Mouse (Mus musculus) hindbrain, embryonic 16.5 days (tissue): ENCODE measurements around the gene Gm10638. TPM values are rescaled to one million over a fixed set of nuclear protein-coding genes. Genes with fewer than 3 reads are reported as not detected.

Experiments
- ATAC-seq: fragments of 200-750 bp; cut with Nextera tagmentation; 2 replicates; pipeline ENCODE4 v1.8.0; 2017; ENCODE audit warnings: moderate TSS enrichment, moderate library complexity
- H3K27ac ChIP-seq: fragments of 300-500 bp; sonication (generic); 2 replicates; pipeline ENCODE4 v1.5.1; 2014; ENCODE audit warnings: low read depth, mild to moderate bottlenecking, control low read depth, low read length, moderate library complexity
- H3K27me3 ChIP-seq: fragments of 300-500 bp; sonication (generic); replicated peaks from 2 replicates; pipeline ENCODE4 v1.6.1; 2014; ENCODE audit warnings: low read length; ENCODE audit not compliant: control insufficient read depth, insufficient read depth
- H3K36me3 ChIP-seq: fragments of 300-500 bp; sonication (generic); 2 replicates; pipeline ENCODE4 v1.6.1; 2014; ENCODE audit warnings: mild to moderate bottlenecking, low read length, moderate library complexity, mixed read lengths; ENCODE audit not compliant: control insufficient read depth, insufficient read depth
- H3K4me1 ChIP-seq: fragments of 300-500 bp; sonication (generic); 2 replicates; pipeline ENCODE4 v1.6.1; 2014; ENCODE audit warnings: low read depth, low read length; ENCODE audit not compliant: control insufficient read depth, insufficient read depth
- H3K4me2 ChIP-seq: fragments of 300-500 bp; sonication (generic); 2 replicates; pipeline ENCODE4 v1.6.1; 2014; ENCODE audit warnings: mild to moderate bottlenecking, low read length, control low read depth, moderate library complexity
- H3K4me3 ChIP-seq: fragments of 300-500 bp; sonication (generic); 2 replicates; pipeline ENCODE4 v1.5.1; 2014; ENCODE audit warnings: mild to moderate bottlenecking, low read length, control low read depth, moderate library complexity
- H3K9ac ChIP-seq: fragments of 300-500 bp; sonication (generic); 2 replicates; pipeline ENCODE4 v1.6.1; 2014; ENCODE audit warnings: low read depth, mild to moderate bottlenecking, control low read depth, low read length, moderate library complexity
- H3K9me3 ChIP-seq: fragments of 300-500 bp; sonication (generic); 2 replicates; pipeline ENCODE4 v1.6.1; 2014; ENCODE audit warnings: mild to moderate bottlenecking, low read length, moderate library complexity; ENCODE audit not compliant: control insufficient read depth
- WGBS: fragments of 180-500 bp; shearing (Covaris S2); extraction: QIAGEN DNeasy Blood & Tissue Kit; methylation state at CpG from one replicate; pipeline ENCODE4 v1.1.7; 2014; 5-methylcytosine and 5-hydroxymethylcytosine counted together
- polyA plus RNA-seq: library from polyadenylated mRNA; unstranded; fragments of >200 nt; fragmentation: Nextera tagmentation; extraction: Ambion mirVana; gene quantifications from 2 replicates; pipeline ENCODE4 v1.2.1, GENCODE M21; 2015

Gm10638 gene
- polyA plus RNA-seq = 3.4 and 5.6 TPM in 2 replicates

- peaks cover 22% of the 10 kb centered on the region for H3K4me1 ChIP-seq
- peak within 1 kb of the TSS; percentile 99 for H3K9ac ChIP-seq
- H3K27ac ChIP-seq = peak within 1 kb of the TSS; percentile 98
- peak; percentile 84 for ATAC-seq
- no peaks in the 10 kb centered on the region for H3K27me3 ChIP-seq
- H3K9me3 ChIP-seq = no peaks in the 10 kb centered on the region
- H3K4me2 ChIP-seq = peak within 1 kb of the TSS; percentile 69
- under 1% methylated on average over 65 of the region's 88 CpGs for WGBS
- peak within 1 kb of the TSS; percentile 66 for H3K4me3 ChIP-seq
- no peaks in the 10 kb centered on the region for H3K36me3 ChIP-seq
Measured at GRCm38 (mm10) chr8:86745221-86745934, at the start of gene Gm10638, which contains the start of gene Siah1a. Gm10638 (plus strand) TSS chr8:86745699. Siah1a (minus strand) TSS chr8:86745934.

GRCm38 (mm10) chr8:86695703-86696102 is 49.8 kb upstream of the Gm10638 start:
- Histone ChIP-seq H3K27ac (no peak overlapping the region), H3K27me3 (no peaks in the 10 kb centered on the region), H3K4me2 (no peak overlapping the region), H3K9me3 (no peaks in the 10 kb centered on the region), H3K36me3 (no peaks in the 10 kb centered on the region), H3K9ac (no peak overlapping the region), H3K4me1 (no peaks in the 10 kb centered on the region), H3K4me3 (no peak overlapping the region)
- no peak for ATAC-seq
- 97% methylated on average over 2 of the region's 2 CpGs for WGBS

GRCm38 (mm10) chr8:86698811-86699421 is 46.6 kb upstream of the Gm10638 start:
- H3K4me1 ChIP-seq = no peaks in the 10 kb centered on the region
- 76% methylated on average over 1 of the region's 1 CpGs for WGBS
- no peaks in the 10 kb centered on the region for H3K9me3 ChIP-seq
- no peaks in the 10 kb centered on the region for H3K36me3 ChIP-seq
- H3K9ac ChIP-seq = no peak overlapping the region
- no peak for ATAC-seq
- H3K27ac ChIP-seq = no peak overlapping the region
- no peak overlapping the region for H3K4me3 ChIP-seq
- H3K4me2 ChIP-seq = no peak overlapping the region
- no peaks in the 10 kb centered on the region for H3K27me3 ChIP-seq

GRCm38 (mm10) chr8:86699471-86699870 is 46.0 kb upstream of the Gm10638 start:
- Histone ChIP-seq H3K4me3 (no peak overlapping the region), H3K27me3 (no peaks in the 10 kb centered on the region), H3K4me1 (no peaks in the 10 kb centered on the region), H3K4me2 (no peak overlapping the region), H3K9ac (no peak overlapping the region), H3K36me3 (no peaks in the 10 kb centered on the region), H3K9me3 (no peaks in the 10 kb centered on the region), H3K27ac (no peak overlapping the region)
- WGBS = 95% methylated on average over 12 of the region's 12 CpGs
- ATAC-seq = no peak

GRCm38 (mm10) chr8:86702453-86702852 is 43.0 kb upstream of the Gm10638 start:
- ATAC-seq = no peak
- no peak overlapping the region for H3K27ac ChIP-seq
- H3K9me3 ChIP-seq = no peaks in the 10 kb centered on the region
- H3K27me3 ChIP-seq = no peaks in the 10 kb centered on the region
- H3K4me1 ChIP-seq = no peaks in the 10 kb centered on the region
- H3K9ac ChIP-seq = no peak overlapping the region
- no peak overlapping the region for H3K4me3 ChIP-seq
- 89% methylated on average over 3 of the region's 3 CpGs for WGBS
- H3K4me2 ChIP-seq = no peak overlapping the region
- H3K36me3 ChIP-seq = no peaks in the 10 kb centered on the region

- peaks cover 4% of the 10 kb centered on the region for H3K36me3 ChIP-seq
- no peaks in the 10 kb centered on the region for H3K9me3 ChIP-seq
- H3K27ac ChIP-seq = no peak overlapping the region
- no peaks in the 10 kb centered on the region for H3K27me3 ChIP-seq
- no peak overlapping the region for H3K9ac ChIP-seq
- no peak overlapping the region for H3K4me2 ChIP-seq
- WGBS = 76% methylated on average over 3 of the region's 3 CpGs
- no peak overlapping the region for H3K4me3 ChIP-seq
- H3K4me1 ChIP-seq = no peaks in the 10 kb centered on the region
- no peak for ATAC-seq
Measured at GRCm38 (mm10) chr8:86705317-86705716, 40.2 kb upstream of the Gm10638 start.

GRCm38 (mm10) chr8:86706756-86707155 is 38.7 kb upstream of the Gm10638 start:
- Histone ChIP-seq H3K9me3 (no peaks in the 10 kb centered on the region), H3K4me2 (no peak overlapping the region), H3K4me3 (no peak overlapping the region), H3K9ac (no peak overlapping the region), H3K36me3 (peaks cover 4% of the 10 kb centered on the region), H3K27me3 (no peaks in the 10 kb centered on the region), H3K4me1 (no peaks in the 10 kb centered on the region), H3K27ac (no peak overlapping the region)
- 90% methylated on average over 5 of the region's 5 CpGs for WGBS
- ATAC-seq = no peak

- no peak overlapping the region for H3K4me2 ChIP-seq
- H3K27me3 ChIP-seq = no peaks in the 10 kb centered on the region
- no peak overlapping the region for H3K9ac ChIP-seq
- H3K27ac ChIP-seq = no peak overlapping the region
- no peaks in the 10 kb centered on the region for H3K9me3 ChIP-seq
- ATAC-seq = no peak
- H3K4me3 ChIP-seq = no peak overlapping the region
- no peaks in the 10 kb centered on the region; the same call in 1 of the 2 replicates for H3K4me1 ChIP-seq
- 79% methylated on average over 4 of the region's 4 CpGs for WGBS
- H3K36me3 ChIP-seq = peaks cover 4% of the 10 kb centered on the region
Measured at GRCm38 (mm10) chr8:86707873-86708272, 37.6 kb upstream of the Gm10638 start.

GRCm38 (mm10) chr8:86712594-86712993 is 32.9 kb upstream of the Gm10638 start:
- Histone ChIP-seq H3K27me3 (no peaks in the 10 kb centered on the region), H3K4me1 (peaks cover 11% of the 10 kb centered on the region), H3K4me3 (no peak overlapping the region), H3K9me3 (no peaks in the 10 kb centered on the region), H3K9ac (no peak overlapping the region), H3K4me2 (no peak overlapping the region), H3K36me3 (peaks cover 7% of the 10 kb centered on the region), H3K27ac (no peak overlapping the region)
- no peak for ATAC-seq
- WGBS = 89% methylated on average over 3 of the region's 3 CpGs
